Mouse (Mus musculus) regulatory T cell (primary cell): ENCODE measurements around the gene Afap1.

Source experiments
- in situ Hi-C: fragments of 300-600 bp; cut with MboI, MseI; formaldehyde crosslinking; loops from one replicate; pipeline ENCODE4 v1.15.1; 2025; ENCODE audit warnings: high pct_unique_total_duplicates

Gene Afap1

GRCm38 (mm10) chr5:35896556-35896955 lies 3.4 kb downstream of the Afap1 start:
- in situ Hi-C loops, result loop anchor here (5.0 kb wide), 1 partner anchor 784 kb away; no protein-coding TSS in a partner anchor

- in situ Hi-C loops, result loop anchor here (5.0 kb wide), 1 partner anchor 785 kb away; no protein-coding TSS in a partner anchor
Observed at GRCm38 (mm10) chr5:35897147-35897546, 4.0 kb downstream of the Afap1 start.

- in situ Hi-C loops, result loop anchor here (5.0 kb wide), 1 partner anchor 786 kb away; no protein-coding TSS in a partner anchor
Observed at GRCm38 (mm10) chr5:35898114-35898513, 5.0 kb downstream of the Afap1 start.

- in situ Hi-C loops, result loop anchor here (5.0 kb wide), 1 partner anchor 787 kb away; no protein-coding TSS in a partner anchor
Observed at GRCm38 (mm10) chr5:35898994-35899393, 5.9 kb downstream of the Afap1 start.

- in situ Hi-C loops, result no loop called here
Observed at GRCm38 (mm10) chr5:35900401-35901225, 7.5 kb downstream of the Afap1 start.

- in situ Hi-C loops, result no loop called here
Observed at GRCm38 (mm10) chr5:35901226-35901809, 8.2 kb downstream of the Afap1 start.

GRCm38 (mm10) chr5:35903456-35903855 lies 10.3 kb downstream of the Afap1 start:
- in situ Hi-C loops, result no loop called here

GRCm38 (mm10) chr5:35905283-35905682 lies 12.2 kb downstream of the Afap1 start:
- in situ Hi-C loops, result no loop called here

GRCm38 (mm10) chr5:35907090-35907489 lies 14.0 kb downstream of the Afap1 start:
- in situ Hi-C loops, result no loop called here

GRCm38 (mm10) chr5:35907633-35908426 lies 14.7 kb downstream of the Afap1 start:
- in situ Hi-C loops, result no loop called here

- in situ Hi-C loops, result no loop called here
Observed at GRCm38 (mm10) chr5:35908626-35909443, 15.7 kb downstream of the Afap1 start.

- in situ Hi-C loops, result no loop called here
Observed at GRCm38 (mm10) chr5:35915629-35916300, 22.6 kb downstream of the Afap1 start.

GRCm38 (mm10) chr5:35916666-35917065 lies 23.5 kb downstream of the Afap1 start:
- in situ Hi-C loops, result no loop called here

GRCm38 (mm10) chr5:35918387-35918786 lies 25.3 kb downstream of the Afap1 start:
- in situ Hi-C loops, result no loop called here

GRCm38 (mm10) chr5:35920076-35920475 lies 27.0 kb downstream of the Afap1 start:
- in situ Hi-C loops, result no loop called here

GRCm38 (mm10) chr5:35920557-35920956 lies 27.4 kb downstream of the Afap1 start:
- in situ Hi-C loops, result no loop called here

- in situ Hi-C loops, result no loop called here
Observed at GRCm38 (mm10) chr5:35921141-35921540, 28.0 kb downstream of the Afap1 start.

GRCm38 (mm10) chr5:35921595-35922254 lies 28.6 kb downstream of the Afap1 start:
- in situ Hi-C loops, result no loop called here

- in situ Hi-C loops, result no loop called here
Observed at GRCm38 (mm10) chr5:35923448-35923847, 30.3 kb downstream of the Afap1 start.

- in situ Hi-C loops, result no loop called here
Observed at GRCm38 (mm10) chr5:35925171-35925634, 32.1 kb downstream of the Afap1 start.
